Mouse (Mus musculus) hematopoietic stem cell, adult 5-6 weeks (primary cell): ENCODE data around the gene Cant1. TPM values are rescaled to one million over a fixed set of nuclear protein-coding genes. Genes with fewer than 3 reads are reported as not detected.
A peak's percentile ranks its signal among the peaks of the same experiment; 100 is the strongest.

Experiments
- ATAC-seq, 2 experiments: fragments of 125-278 bp in 1 of 2; replicated peaks in 1 of 2; 2 replicates each; pipeline ENCODE4 v1.8.0; 2016 to 2017; ENCODE audit warnings: inconsistent platforms in 2 of 2, mild to moderate bottlenecking in 2 of 2, moderate number of reproducible peaks in 2 of 2, low read depth in 1 of 2, moderate TSS enrichment in 1 of 2; ENCODE audit not compliant: low FRiP score in 2 of 2, poor library complexity in 2 of 2, severe bottlenecking in 2 of 2, insufficient read depth in 1 of 2, low TSS enrichment in 1 of 2
- total RNA-seq: library from RNA; stranded (forward); fragments of 172-1452, 232-1000 nt; gene quantifications from 2 replicates; pipeline ENCODE4 v1.2.3, GENCODE M21; 2017

Gene Cant1
- total RNA-seq, 1 experiment from 2014 or later = 19.4 TPM

DNA sequence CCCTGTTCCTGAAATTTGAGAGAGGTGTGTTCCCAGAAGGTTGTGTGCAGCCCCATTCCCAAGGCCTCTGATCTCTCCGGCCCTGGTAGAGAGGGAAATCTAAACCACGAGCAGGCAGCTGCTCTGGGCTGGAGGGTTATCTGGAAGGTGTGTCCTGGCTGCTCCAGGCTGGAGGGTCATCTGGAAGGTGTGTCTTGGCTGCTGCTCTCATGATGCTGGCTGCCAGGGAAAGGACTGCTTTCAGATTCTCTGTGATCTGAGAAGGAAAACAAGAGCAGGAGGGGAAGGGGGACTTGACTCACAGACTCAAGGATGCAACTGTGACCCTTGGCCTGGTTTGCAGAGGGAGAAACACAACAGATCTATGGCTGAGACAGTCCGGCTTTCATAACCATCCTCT lies 52.8 kb downstream of the Cant1 start:
- no peak for ATAC-seq

- no peak for ATAC-seq
Observed at GRCm38 (mm10) chr11:118365171-118365570, 53.7 kb downstream of the Cant1 start.

DNA sequence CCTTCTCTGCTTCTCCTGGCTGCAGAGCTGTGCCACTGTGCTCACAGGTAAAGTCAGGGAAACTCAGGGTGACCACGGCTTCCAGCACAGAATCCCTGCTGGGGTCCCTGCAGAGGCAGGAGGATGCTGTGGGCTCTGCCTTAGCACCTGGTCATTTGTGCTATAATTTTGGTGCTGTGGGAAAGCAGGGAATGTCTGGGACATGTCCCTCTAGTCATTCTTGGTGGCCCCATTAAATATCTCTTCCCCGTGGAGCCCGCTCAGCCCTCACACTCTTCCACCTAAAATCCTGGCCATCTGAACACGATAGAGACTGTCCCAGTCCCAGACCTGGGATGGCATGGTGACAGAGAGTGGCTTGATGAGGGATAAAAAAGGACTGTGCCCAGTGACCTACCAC lies 54.9 kb downstream of the Cant1 start:
- no peak for ATAC-seq

- peak; percentile 78 to 86 for ATAC-seq
Observed at GRCm38 (mm10) chr11:118362971-118363518, 55.8 kb downstream of the Cant1 start.

DNA sequence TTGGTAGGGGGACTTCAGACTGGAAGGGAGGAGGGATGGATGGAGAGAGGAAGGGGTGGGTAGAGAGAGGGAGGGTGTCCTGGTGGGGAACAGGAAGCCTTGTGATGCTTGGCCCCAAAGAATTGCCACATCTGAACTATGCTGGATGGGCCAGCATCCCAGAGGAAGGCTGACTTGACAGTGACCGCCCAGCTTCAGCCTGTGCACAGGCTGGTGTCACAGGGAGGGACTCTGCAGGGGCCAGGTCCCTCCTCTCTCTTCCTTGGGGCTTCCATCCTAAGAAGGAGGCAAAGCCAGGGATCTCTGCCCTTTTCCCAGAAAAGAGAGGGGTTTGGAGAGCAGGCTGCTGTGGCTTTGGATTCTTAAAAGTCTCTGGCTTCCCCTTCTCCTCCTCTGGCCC lies 56.4 kb downstream of the Cant1 start:
- no peak for ATAC-seq

DNA sequence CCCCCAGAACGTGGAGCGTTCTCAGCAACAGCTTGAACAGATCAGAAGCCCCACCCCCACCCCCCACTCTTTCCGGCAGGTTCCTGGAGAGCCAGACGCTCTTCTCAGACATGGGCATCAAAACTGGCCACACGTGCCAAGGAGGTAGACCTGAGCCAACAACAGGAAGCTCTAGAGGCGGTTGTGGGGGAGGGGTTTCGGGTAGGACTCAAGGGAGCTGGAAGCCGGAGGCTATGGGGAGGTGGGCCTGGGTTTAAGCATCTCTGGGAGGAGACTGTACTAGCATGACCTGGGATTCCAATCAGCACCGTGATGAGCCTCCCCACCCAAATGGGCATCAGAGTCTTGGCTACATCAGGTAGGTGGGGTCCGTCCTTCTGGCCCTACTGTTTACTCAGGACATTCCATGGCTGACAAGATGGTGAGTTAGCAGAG lies 58.0 kb downstream of the Cant1 start:
- ATAC-seq = no peak

- no peak for ATAC-seq
Observed at GRCm38 (mm10) chr11:118360491-118360890, 58.4 kb downstream of the Cant1 start.

Other genes starting within 250 kb of the Cant1 start
- gene Cyth1, start 170.5 kb downstream of the Cant1 start, total RNA-seq = 31.0 and 48.1 TPM in 2 replicates
- 20.8 and 22.6 TPM in 2 replicates for gene Usp36, start 128.8 kb downstream of the Cant1 start, total RNA-seq
- 1.5 and 1.8 TPM in 2 replicates for gene Cep295nl, start 76.6 kb downstream of the Cant1 start, total RNA-seq
- gene Timp2, start 63.3 kb downstream of the Cant1 start, total RNA-seq = 23.0 TPM in 2 replicates
- 133 and 164 TPM in 2 replicates for gene Lgals3bp, start 17.0 kb downstream of the Cant1 start, total RNA-seq
- not detected in 2 replicates for gene C1qtnf1, start 9.1 kb upstream of the Cant1 start, total RNA-seq
- 5.9 and 6.7 TPM in 2 replicates for gene Engase, start 57.7 kb upstream of the Cant1 start, total RNA-seq